Mouse (Mus musculus): Measurements from ENCODE around the gene Atp8b2.

- no peak for TF ChIP-seq CTCF (IDR thresholded peaks at IDR 0.05)
- TF ChIP-seq EP300 (IDR thresholded peaks at IDR 0.05) = no peak
Measured at GRCm38 (mm10) chr3:89911207-89911606, 52.1 kb downstream of the Atp8b2 start.

All from lung, postnatal 0 days (tissue).